Mouse (Mus musculus): ENCODE results near the gene Slc38a9. TPM values are rescaled to one million over a fixed set of nuclear protein-coding genes. Genes with fewer than 3 reads are reported as not detected.

The Slc38a9 gene
- total and polyA plus RNA-seq, 3 experiments = 10.8 to 14.1 TPM; not detected in 1

DNA sequence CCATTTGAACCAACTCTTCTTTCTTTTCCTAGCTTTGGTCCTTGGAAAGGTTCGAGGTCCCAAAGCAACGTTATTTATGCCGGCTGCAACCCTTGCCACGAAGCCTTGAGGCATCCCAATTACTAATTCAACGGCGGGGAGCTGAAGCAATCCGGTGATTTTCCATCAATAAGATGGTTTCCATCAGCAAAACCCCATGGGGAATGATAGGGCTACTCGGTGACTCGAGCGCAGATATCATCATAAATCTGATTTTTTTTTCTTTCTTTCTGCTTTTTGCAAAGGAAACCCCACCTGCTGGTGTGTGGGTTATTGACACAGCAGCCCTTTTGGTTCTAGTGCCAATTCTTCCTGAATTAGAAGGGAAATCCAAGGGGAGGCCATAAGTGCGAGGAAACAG, 111.7 kb downstream of the Slc38a9 start:
- H3K9ac ChIP-seq (ENCODE audit: control insufficient read depth, low read depth, low read length, poor library complexity, severe bottlenecking) = no peak overlapping the region

DNA sequence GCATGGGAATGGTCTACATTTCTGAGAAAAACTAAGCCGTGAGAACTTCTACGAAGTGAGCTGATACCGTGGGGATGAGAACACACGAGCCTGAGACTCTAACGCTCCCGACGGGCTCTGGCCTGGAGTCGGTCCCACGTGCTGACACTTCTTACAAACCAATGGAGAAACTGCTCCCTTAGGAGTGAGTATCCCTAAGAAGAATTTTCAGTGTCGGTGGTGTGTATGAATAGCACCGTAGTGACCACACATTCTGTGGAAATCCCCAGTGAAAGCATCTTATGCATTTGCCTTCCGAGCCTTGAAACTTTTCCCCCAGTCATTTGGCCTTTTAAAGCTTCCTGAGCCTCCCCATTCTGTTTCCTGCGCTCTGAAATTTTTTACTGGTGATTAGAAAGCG, 112.3 kb downstream of the Slc38a9 start:
- Histone ChIP-seq H3K36me3 (ENCODE audit: control insufficient read depth in 1 of 2, insufficient read depth in 2 of 2, low read length in 2 of 2) (peaks cover 0 to 12% of the 10 kb centered on the region in 2 experiments; a peak in 2 of 4 replicates), H3K9me3 (replicated peaks; ENCODE audit: insufficient read depth, low read length) (no peaks in the 10 kb centered on the region), H3K79me2 (ENCODE audit: control insufficient read depth, insufficient read depth, low read length, poor library complexity) (no peaks in the 10 kb centered on the region), H3K9ac (ENCODE audit: control insufficient read depth, low read depth, low read length, poor library complexity, severe bottlenecking) (no peak overlapping the region), H3K27me3 (ENCODE audit: control insufficient read depth in 1 of 2, insufficient read depth in 2 of 2, low read length in 2 of 2) (no peaks in the 10 kb centered on the region), H3K4me3 (ENCODE audit: control insufficient read depth in 1 of 2, insufficient read depth in 1 of 2, low read depth in 2 of 2, low read length in 2 of 2) (no peak overlapping the region), H3K27ac (ENCODE audit: control insufficient read depth, low read depth, low read length) (no peak overlapping the region), H3K4me1 (ENCODE audit: control insufficient read depth in 1 of 2, insufficient read depth in 2 of 2, low read length in 2 of 2) (peaks cover 4 to 9% of the 10 kb centered on the region in 2 experiments; a peak in 2 of 4 replicates)
- no peak for TF ChIP-seq MYC (IDR thresholded peaks at IDR 0.05; ENCODE audit: low read depth, low read length)
- no peak for TF ChIP-seq USF1 (IDR thresholded peaks at IDR 0.05; ENCODE audit: low read depth, low read length)
- no peak for TF ChIP-seq CHD1 (IDR thresholded peaks at IDR 0.05; ENCODE audit: low read depth, low read length)
- TF ChIP-seq E2F4 (IDR thresholded peaks at IDR 0.05; ENCODE audit: borderline replicate concordance, low read depth, low read length) = no peak
- TF ChIP-seq USF2 (IDR thresholded peaks at IDR 0.05; ENCODE audit: borderline replicate concordance in 1 of 2, insufficient read depth in 1 of 2, low read depth in 1 of 2, low read length in 2 of 2) = no peak
- no peak for TF ChIP-seq EP300 (IDR thresholded peaks at IDR 0.05; ENCODE audit: low read depth in 1 of 2, low read length in 2 of 2)
- no peak for TF ChIP-seq ZC3H11A (IDR thresholded peaks at IDR 0.05; ENCODE audit: low read depth, low read length)
- no peak for DNase-seq (ENCODE audit: low read depth, low spot score)

More for the DNA sequence above, 111.7 kb downstream of the Slc38a9 start:
- peaks cover 0 to 12% of the 10 kb centered on the region in 2 experiments; a peak in 2 of 4 replicates for H3K36me3 ChIP-seq (ENCODE audit: control insufficient read depth in 1 of 2, insufficient read depth in 2 of 2, low read length in 2 of 2)
- no peak for DNase-seq (ENCODE audit: low read depth, low spot score)
- peaks cover 4 to 9% of the 10 kb centered on the region in 2 experiments; a peak in 2 of 4 replicates for H3K4me1 ChIP-seq (ENCODE audit: control insufficient read depth in 1 of 2, insufficient read depth in 2 of 2, low read length in 2 of 2)
- H3K79me2 ChIP-seq (ENCODE audit: control insufficient read depth, insufficient read depth, low read length, poor library complexity) = no peaks in the 10 kb centered on the region
- no peaks in the 10 kb centered on the region for H3K9me3 ChIP-seq (replicated peaks; ENCODE audit: insufficient read depth, low read length)
- TF ChIP-seq POLR2A (IDR thresholded peaks at IDR 0.05; ENCODE audit: control insufficient read depth in 1 of 2, insufficient read depth in 1 of 2, low read depth in 1 of 2, low read length in 2 of 2, poor library complexity in 1 of 2) (no peak), SMC3 (IDR thresholded peaks at IDR 0.05; ENCODE audit: low read depth, low read length) (no peak), HCFC1 (IDR thresholded peaks at IDR 0.05; ENCODE audit: low read depth, low read length) (no peak), MEF2A (IDR thresholded peaks at IDR 0.05; ENCODE audit: extremely low read depth, insufficient replicate concordance, low read depth, low read length, poor library complexity, severe bottlenecking) (no peak), NELFE (IDR thresholded peaks at IDR 0.05; ENCODE audit: low read depth, low read length) (no peak), USF1 (IDR thresholded peaks at IDR 0.05; ENCODE audit: low read depth, low read length) (no peak), CTCF (IDR thresholded peaks at IDR 0.05 in 2 of 3, conservative IDR thresholded peaks at IDR 0.05 in 1 of 3; ENCODE audit: control insufficient read depth in 1 of 3, insufficient read depth in 1 of 3, low read depth in 2 of 3, low read length in 3 of 3, poor library complexity in 1 of 3, severe bottlenecking in 1 of 3) (no peak), GATA1 (IDR thresholded peaks at IDR 0.05; ENCODE audit: low read depth, low read length) (no peak), ZMIZ1 (IDR thresholded peaks at IDR 0.05; ENCODE audit: low read depth, low read length) (no peak), RCOR1 (IDR thresholded peaks at IDR 0.05; ENCODE audit: low read depth, low read length) (no peak), UBTF (IDR thresholded peaks at IDR 0.05; ENCODE audit: borderline replicate concordance, insufficient read depth, low read depth, low read length) (no peak), POLR2AphosphoS2 (IDR thresholded peaks at IDR 0.05; ENCODE audit: low read length) (no peak), ZC3H11A (IDR thresholded peaks at IDR 0.05; ENCODE audit: low read depth, low read length) (no peak), CHD2 (IDR thresholded peaks at IDR 0.05; ENCODE audit: low read length) (no peak), MAFK (IDR thresholded peaks at IDR 0.05; ENCODE audit: borderline replicate concordance, low read depth, low read length) (no peak), MYB (IDR thresholded peaks at IDR 0.05; ENCODE audit: low read depth, low read length) (no peak), CHD1 (IDR thresholded peaks at IDR 0.05; ENCODE audit: low read depth, low read length) (no peak), EP300 (IDR thresholded peaks at IDR 0.05; ENCODE audit: low read depth in 1 of 2, low read length in 2 of 2) (no peak), MYC (IDR thresholded peaks at IDR 0.05; ENCODE audit: low read depth, low read length) (no peak), ZKSCAN1 (IDR thresholded peaks at IDR 0.05; ENCODE audit: low read depth, low read length) (no peak)
- H3K27ac ChIP-seq (ENCODE audit: control insufficient read depth, low read depth, low read length) = no peak overlapping the region
- H3K4me3 ChIP-seq (ENCODE audit: control insufficient read depth in 1 of 2, insufficient read depth in 1 of 2, low read depth in 2 of 2, low read length in 2 of 2) = no peak overlapping the region
- H3K27me3 ChIP-seq (ENCODE audit: control insufficient read depth in 1 of 2, insufficient read depth in 2 of 2, low read length in 2 of 2) = no peaks in the 10 kb centered on the region

Data from MEL (cell line).